Mouse (Mus musculus) layer of hippocampus, adult 8-10 months (tissue): ENCODE results near the gene Hist1h4k. TPM values are rescaled to one million over a fixed set of nuclear protein-coding genes. Genes with fewer than 3 reads are reported as not detected.
"Not testable (repeated sequence)": the region's sequence is repeated elsewhere in the genome, so short reads cannot be mapped to it uniquely, and the experiment has no call there.

Experiments
- DNase-seq, 2 experiments: peaks; one replicate each; pipeline ENCODE4 v3.0.0; 2022; ENCODE audit warnings: low spot score in 2 of 2
- microRNA-seq, 2 experiments: library from miRNA; unstranded; fragments of <30 nt; microRNA quantifications; one replicate each; pipeline ENCODE4 v1.2.0; 2022
- total RNA-seq, 4 experiments: library from RNA; stranded (reverse); gene quantifications; 2 replicates each; pipeline ENCODE4 v1.2.4; 2022

The Hist1h4k gene
- total RNA-seq, 4 experiments from 2014 or later, result 228 to 277 (median 247) TPM

DNA sequence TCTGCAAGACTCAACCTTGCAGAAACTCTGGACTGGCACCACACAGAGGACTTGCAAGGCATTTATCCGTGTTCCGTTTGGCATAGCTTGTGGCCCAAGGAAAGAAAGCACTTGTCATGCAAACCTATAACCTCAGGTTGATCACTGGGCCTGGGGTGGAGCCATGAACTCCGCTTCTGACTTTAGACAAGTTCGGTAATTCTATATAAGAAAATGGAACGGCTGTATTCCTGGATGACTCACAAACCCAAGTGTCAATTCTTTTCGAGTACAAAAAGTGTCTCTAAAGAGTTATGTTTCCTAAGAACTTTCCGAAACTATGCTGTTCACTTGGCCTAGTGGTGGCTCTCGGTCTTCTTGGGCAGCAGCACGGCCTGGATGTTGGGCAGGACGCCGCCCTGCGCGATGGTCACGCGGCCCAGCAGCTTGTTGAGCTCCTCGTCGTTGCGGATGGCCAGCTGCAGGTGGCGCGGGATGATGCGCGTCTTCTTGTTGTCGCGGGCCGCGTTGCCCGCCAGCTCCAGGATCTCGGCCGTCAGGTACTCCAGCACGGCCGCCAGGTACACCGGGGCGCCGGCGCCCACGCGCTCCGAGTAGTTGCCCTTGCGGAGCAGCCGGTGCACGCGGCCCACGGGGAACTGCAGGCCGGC, 29.1 kb downstream of the Hist1h4k start:
- not testable (repeated sequence) for DNase-seq

DNA sequence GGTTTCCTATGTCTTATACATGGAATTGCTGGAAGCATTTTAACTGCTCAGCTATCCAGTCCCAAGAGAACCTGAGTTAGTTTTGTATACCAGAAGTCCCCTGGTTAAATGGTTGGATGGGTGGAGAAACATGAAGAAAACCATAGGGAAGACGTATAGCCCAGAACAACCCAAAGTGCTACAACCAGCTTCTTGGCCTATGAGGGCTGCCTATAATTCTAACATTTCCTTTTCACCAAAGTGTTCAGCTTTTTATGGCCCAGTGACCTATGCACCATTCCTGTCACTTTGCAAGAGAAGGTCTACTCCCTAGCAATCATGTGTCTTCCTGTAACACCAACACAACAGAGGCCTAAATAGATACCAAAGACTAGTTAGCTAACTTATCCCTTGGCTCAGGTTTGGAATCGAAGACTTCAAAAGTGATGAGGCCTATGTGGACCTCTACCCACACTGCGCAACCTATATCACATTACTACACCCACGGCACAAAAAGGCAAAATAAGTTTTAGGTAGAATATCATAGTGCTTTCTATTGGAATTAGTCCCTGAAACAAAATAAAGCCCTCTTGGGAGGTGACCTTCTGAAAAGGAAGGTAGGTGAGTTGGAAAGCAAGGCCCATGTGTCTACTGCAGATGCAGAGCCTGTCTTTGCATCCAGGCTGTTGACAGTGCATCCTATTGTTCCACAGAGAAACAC, 31.8 kb downstream of the Hist1h4k start:
- no peak for DNase-seq

GRCm38 (mm10) chr13:21717397-21718357, 32.6 kb downstream of the Hist1h4k start, which contains the start of gene Hist1h3h:
Gene Hist1h3h, plus strand, starts transcription at chr13:21717659.
- peak; percentile 86 to 92 for DNase-seq

- not testable (repeated sequence) for DNase-seq
These were observed 33.5 kb downstream of the Hist1h4k start for GRCm38 (mm10) chr13:21716540-21717391.

DNA sequence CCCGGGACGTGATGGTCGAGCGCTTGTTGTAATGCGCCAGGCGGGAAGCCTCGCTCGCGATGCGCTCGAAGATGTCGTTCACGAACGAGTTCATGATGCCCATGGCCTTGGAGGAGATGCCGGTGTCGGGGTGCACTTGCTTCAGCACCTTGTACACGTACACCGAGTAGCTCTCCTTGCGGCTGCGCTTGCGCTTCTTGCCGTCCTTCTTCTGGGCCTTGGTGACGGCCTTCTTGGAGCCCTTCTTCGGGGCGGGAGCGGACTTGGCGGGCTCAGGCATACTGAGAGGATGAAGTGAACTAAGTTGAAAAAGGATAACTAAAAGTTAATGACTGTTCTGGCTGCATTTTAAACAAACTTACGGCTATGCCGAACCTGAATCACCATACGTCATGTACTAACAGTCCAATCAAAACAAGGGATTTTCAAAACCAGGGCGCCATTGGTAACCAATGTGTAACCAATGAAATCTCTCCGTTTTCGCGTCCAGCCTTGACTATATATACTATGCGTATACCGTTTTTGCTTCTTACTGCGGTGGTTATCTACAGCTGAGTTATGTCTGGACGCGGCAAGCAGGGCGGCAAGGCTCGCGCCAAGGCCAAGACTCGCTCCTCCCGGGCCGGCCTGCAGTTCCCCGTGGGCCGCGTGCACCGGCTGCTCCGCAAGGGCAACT, 34.3 kb downstream of the Hist1h4k start, which contains the start of the genes Hist1h2bl and Hist1h2ai:
TSS of gene Hist1h2bl (minus strand) at position 280 of the 676 bp plus-strand sequence.
TSS of gene Hist1h2ai (plus strand) at position 559 of the 676 bp plus-strand sequence.
- peak; percentile 86 to 92 for DNase-seq

- no peak for DNase-seq
These were observed 35.0 kb downstream of the Hist1h4k start for GRCm38 (mm10) chr13:21715131-21715863.

- DNase-seq, result peak; percentile 38 to 68
These were observed 35.6 kb downstream of the Hist1h4k start for GRCm38 (mm10) chr13:21714725-21715124.

- no peak for DNase-seq
These were observed 38.6 kb downstream of the Hist1h4k start for GRCm38 (mm10) chr13:21711698-21712097.

GRCm38 (mm10) chr13:21710821-21711525, 39.3 kb downstream of the Hist1h4k start:
- peak; percentile 65 to 88 for DNase-seq

DNA sequence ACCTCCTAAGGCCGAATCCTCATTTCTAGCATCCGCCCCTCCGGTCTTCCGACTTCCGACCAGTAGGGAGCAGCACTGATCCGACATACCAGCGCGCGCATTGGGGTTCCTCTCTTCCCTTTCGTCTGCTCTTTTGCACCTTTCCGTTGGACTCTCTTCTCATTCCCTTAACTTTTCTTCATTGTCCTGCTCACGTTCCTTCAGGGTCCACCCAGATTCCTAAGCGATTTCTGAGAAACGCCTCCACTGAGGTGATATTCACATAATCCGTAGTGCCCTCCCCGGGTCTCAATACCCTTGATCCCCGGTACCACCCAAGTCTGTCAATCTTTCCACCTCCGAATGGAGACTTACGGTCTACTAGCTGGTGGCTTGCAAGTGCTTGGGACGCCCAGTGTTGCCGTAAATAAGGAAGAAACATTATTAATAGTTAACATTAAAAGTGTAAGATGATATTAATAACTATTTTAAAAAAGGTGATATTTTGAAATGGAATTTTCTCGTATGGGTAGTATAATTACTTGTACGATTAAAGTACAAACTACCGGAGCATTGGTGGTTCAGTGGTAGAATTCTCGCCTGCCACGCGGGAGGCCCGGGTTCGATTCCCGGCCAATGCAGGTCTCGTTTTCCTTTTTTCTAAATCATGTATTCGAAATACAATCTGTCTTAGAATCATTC, 40.1 kb downstream of the Hist1h4k start:
- DNase-seq, result peak; percentile 74 to 89

DNA sequence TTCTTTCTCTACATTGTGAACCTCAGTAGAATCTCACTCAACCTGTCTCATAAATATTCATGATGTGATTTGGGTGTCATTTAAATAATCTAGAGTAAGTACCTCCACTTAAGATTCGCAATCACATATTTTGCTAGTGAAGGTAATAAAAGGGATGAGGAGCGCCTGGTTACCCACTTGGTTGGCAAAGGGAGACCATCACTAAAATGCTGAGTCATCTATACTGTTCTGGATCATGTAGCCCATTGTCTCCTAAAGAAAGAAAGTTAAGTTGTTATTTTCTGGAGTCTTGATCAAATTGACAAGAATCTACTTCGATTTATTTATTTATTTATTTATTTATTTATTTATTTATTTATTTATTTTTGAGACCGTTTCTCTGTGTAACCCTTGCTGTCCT, 43.6 kb downstream of the Hist1h4k start:
- DNase-seq, result no peak

Small RNAs within 50 kb of the gene (microRNA-seq; reads per million reads assigned to microRNA genes)
- gene Gm44346, result 0 reads per million in 2 experiments
- gene Gm44357, result 0 reads per million in 2 experiments
- 0 reads per million in 2 experiments for gene Gm44367
- 0 reads per million in 2 experiments for gene Gm44454

Other genes with a start within 250 kb of the Hist1h4k start
- 10 to 100 TPM; 47.7 to 68.8 (median 61.4) TPM for gene Gm11273, start 249.1 kb downstream of the Hist1h4k start, total RNA-seq
- gene Zkscan8, start 219.4 kb downstream of the Hist1h4k start, total RNA-seq, result 10 to 100 TPM; 17.9 to 21.9 (median 19.8) TPM
- gene Olfr1366, start 207.7 kb downstream of the Hist1h4k start, total RNA-seq, result not detected
- not detected for gene Olfr1535, start 190.6 kb downstream of the Hist1h4k start, total RNA-seq
- gene Olfr1364, start 168.7 kb downstream of the Hist1h4k start, total RNA-seq, result not detected
- not detected for gene Olfr1362, start 136.5 kb downstream of the Hist1h4k start, total RNA-seq
- not detected for gene Olfr11, start 108.0 kb downstream of the Hist1h4k start, total RNA-seq
- gene Olfr1361, start 87.1 kb downstream of the Hist1h4k start, total RNA-seq, result not detected
- gene Olfr1360, start 73.1 kb downstream of the Hist1h4k start, total RNA-seq, result not detected
- gene Olfr1359, start 52.4 kb downstream of the Hist1h4k start, total RNA-seq, result not detected
- gene Hist1h2bl, start 34.4 kb downstream of the Hist1h4k start, total RNA-seq, result 10 to 100 TPM; 10.8 to 28.3 (median 22.4) TPM
- 10 to 100 TPM in 2 of 4 experiments, 1 to 10 TPM in 2; 8.1 to 36.7 (median 16.0) TPM for gene Hist1h2ai, start 34.1 kb downstream of the Hist1h4k start, total RNA-seq
- 10 to 100 TPM; 30.3 to 49.1 (median 42.8) TPM for gene Hist1h3h, start 32.8 kb downstream of the Hist1h4k start, total RNA-seq
- gene Hist1h2bm, start 28.5 kb downstream of the Hist1h4k start, total RNA-seq, result 1 to 10 TPM; 2.8 to 4.8 (median 3.2) TPM
- 10 to 100 TPM; 11.6 to 17.1 (median 13.7) TPM for gene Hist1h4j, start 15.4 kb downstream of the Hist1h4k start, total RNA-seq
- gene Hist1h2ak, start 3.3 kb upstream of the Hist1h4k start, total RNA-seq, result 10 to 100 TPM in 2 of 4 experiments, 1 to 10 TPM in 2; 8.7 to 11.4 (median 9.8) TPM
- gene Hist1h2bn, start 3.6 kb upstream of the Hist1h4k start, total RNA-seq, result 1 to 10 TPM in 3 of 4 experiments, not detected in 1; 6.6 to 9.1 (median 8.4) TPM
- 1 to 10 TPM; 3.8 to 6.5 (median 5.9) TPM for gene Hist1h1b, start 30.1 kb upstream of the Hist1h4k start, total RNA-seq
- gene Hist1h3i, start 32.9 kb upstream of the Hist1h4k start, total RNA-seq, result 10 to 100 TPM; 32.9 to 72.6 (median 47.3) TPM
- gene Hist1h2an, start 36.7 kb upstream of the Hist1h4k start, total RNA-seq, result 1 to 10 TPM in 1 of 4 experiments, not detected in 3; 3.2 TPM
- 10 to 100 TPM in 1 of 4 experiments, 1 to 10 TPM in 3; 3.1 to 11.6 (median 5.9) TPM for gene Hist1h2bp, start 37.0 kb upstream of the Hist1h4k start, total RNA-seq
- 10 to 100 TPM; 26.8 to 44.1 (median 30.6) TPM for gene Hist1h2bq, start 59.7 kb upstream of the Hist1h4k start, total RNA-seq
- gene Hist1h2ao, start 60.0 kb upstream of the Hist1h4k start, total RNA-seq, result 10 to 100 TPM in 3 of 4 experiments, 1 to 10 TPM in 1; 5.0 to 27.3 (median 17.8) TPM
- gene Hist1h4m, start 61.2 kb upstream of the Hist1h4k start, total RNA-seq, result 100 to 1,000 TPM; 180 to 291 (median 231) TPM
- gene Hist1h4n, start 81.7 kb upstream of the Hist1h4k start, total RNA-seq, result 10 to 100 TPM in 3 of 4 experiments, not detected in 1; 11.4 to 41.9 (median 29.6) TPM
- gene Hist1h2ap, start 83.0 kb upstream of the Hist1h4k start, total RNA-seq, result 10 to 100 TPM in 2 of 4 experiments, not detected in 2; 10.6 to 18.9 TPM
- 10 to 100 TPM; 26.6 to 44.1 (median 30.3) TPM for gene Hist1h2br, start 83.2 kb upstream of the Hist1h4k start, total RNA-seq
- 1 to 10 TPM; 1.9 to 4.5 (median 2.9) TPM for gene Zfp184, start 194.6 kb upstream of the Hist1h4k start, total RNA-seq
- gene Pom121l2, start 230.7 kb upstream of the Hist1h4k start, total RNA-seq, result not detected